Mouse (Mus musculus) liver, embryonic 11.5 days (tissue): ENCODE results near the gene Fam161b. TPM values are rescaled to one million over a fixed set of nuclear protein-coding genes. Genes with fewer than 3 reads are reported as not detected.

Experiments
- ATAC-seq: fragments of 200-750 bp; cut with Nextera tagmentation; replicated peaks from 2 replicates; pipeline ENCODE4 v1.8.0; 2017; ENCODE audit warnings: moderate number of reproducible peaks, mild to moderate bottlenecking, moderate TSS enrichment, moderate library complexity; ENCODE audit not compliant: low FRiP score
- DNase-seq: peaks from one replicate; pipeline ENCODE4 v3.0.0-alpha.2; 2017; ENCODE audit warnings: low spot score
- H3K27ac ChIP-seq: fragments of 300-500 bp; sonication (generic); 2 replicates; pipeline ENCODE4 v1.5.1; 2014; ENCODE audit warnings: mild to moderate bottlenecking, low read depth, low read length, control low read depth
- H3K27me3 ChIP-seq: fragments of 300-500 bp; sonication (generic); replicated peaks from 2 replicates; pipeline ENCODE4 v1.6.1; 2014; ENCODE audit warnings: low read length, mixed read lengths; ENCODE audit not compliant: control insufficient read depth, insufficient read depth
- H3K36me3 ChIP-seq: fragments of 300-500 bp; sonication (generic); 2 replicates; pipeline ENCODE4 v1.6.1; 2014; ENCODE audit warnings: mild to moderate bottlenecking, low read length, moderate library complexity, mixed read lengths; ENCODE audit not compliant: control insufficient read depth, insufficient read depth
- H3K4me1 ChIP-seq: fragments of 300-500 bp; sonication (generic); replicated peaks from 2 replicates; pipeline ENCODE4 v1.6.1; 2014; ENCODE audit warnings: low read length, mixed read lengths; ENCODE audit not compliant: control insufficient read depth, insufficient read depth
- H3K4me2 ChIP-seq: fragments of 300-500 bp; sonication (generic); 2 replicates; pipeline ENCODE4 v1.6.1; 2014; ENCODE audit warnings: mild to moderate bottlenecking, control low read depth, moderate library complexity
- H3K4me3 ChIP-seq: fragments of 300-500 bp; sonication (generic); 2 replicates; pipeline ENCODE4 v1.5.1; 2014; ENCODE audit warnings: low read depth, low read length, control low read depth
- H3K9ac ChIP-seq: fragments of 300-500 bp; sonication (generic); 2 replicates; pipeline ENCODE4 v1.6.1; 2014; ENCODE audit warnings: low read depth, low read length, control low read depth
- H3K9me3 ChIP-seq: fragments of 300-500 bp; sonication (generic); 2 replicates; pipeline ENCODE4 v1.6.1; 2016; ENCODE audit warnings: low read length, inconsistent platforms, mixed read lengths; ENCODE audit not compliant: control insufficient read depth
- WGBS: fragments of 180-500 bp; shearing (Covaris S2); extraction: QIAGEN DNeasy Blood & Tissue Kit; methylation state at CpG from one replicate; pipeline ENCODE4 v1.1.7; 2014; 5-methylcytosine and 5-hydroxymethylcytosine counted together
- polyA plus RNA-seq: library from polyadenylated mRNA; unstranded; fragments of >200 nt; fragmentation: Nextera tagmentation; extraction: Ambion mirVana; gene quantifications from 2 replicates; pipeline ENCODE4 v1.2.1, GENCODE M21; 2014

The Fam161b gene
- 4.7 and 4.9 TPM in 2 replicates for polyA plus RNA-seq

- Histone ChIP-seq H3K4me1 (peaks cover 37% of the 10 kb centered on the region), H3K27me3 (no peaks in the 10 kb centered on the region), H3K9me3 (no peaks in the 10 kb centered on the region), H3K4me3 (peak within 1 kb of the TSS; percentile 95), H3K27ac (peak within 1 kb of the TSS; percentile 35; the same call in 1 of the 2 replicates), H3K9ac (peak within 1 kb of the TSS; percentile 79), H3K36me3 (peaks cover 1% of the 10 kb centered on the region; the same call in 1 of the 2 replicates), H3K4me2 (peak within 1 kb of the TSS; percentile 84)
- peak; percentile 94 for ATAC-seq
- WGBS = under 1% methylated on average over 51 of the region's 51 CpGs
- DNase-seq = peak; percentile 87
These were observed at the start of gene Fam161b, which contains the start of gene Coq6 for GRCm38 (mm10) chr12:84361555-84362489. Gene Fam161b, minus strand, starts transcription at chr12:84361833. Gene Coq6, plus strand, starts transcription at chr12:84361657.

- DNase-seq (peak; percentile 85), ATAC-seq (peak; percentile 94)
- Histone ChIP-seq H3K9me3 (no peaks in the 10 kb centered on the region), H3K4me1 (peaks cover 7% of the 10 kb centered on the region), H3K9ac (peak within 1 kb of the TSS; percentile 77), H3K27ac (peak within 1 kb of the TSS; percentile 33; the same call in 1 of the 2 replicates), H3K27me3 (peaks cover 4% of the 10 kb centered on the region; the same call in 1 of the 2 replicates), H3K4me3 (peak within 1 kb of the TSS; percentile 77), H3K36me3 (no peaks in the 10 kb centered on the region), H3K4me2 (peak within 1 kb of the TSS; percentile 84)
- 3% methylated on average over 53 of the region's 63 CpGs for WGBS
These were observed 47.3 kb upstream of the Fam161b start, which contains the start of the genes Entpd5 and Bbof1 for GRCm38 (mm10) chr12:84408819-84409507. Gene Entpd5, minus strand, starts transcription at chr12:84409029. Gene Bbof1, plus strand, starts transcription at chr12:84409071.

DNA sequence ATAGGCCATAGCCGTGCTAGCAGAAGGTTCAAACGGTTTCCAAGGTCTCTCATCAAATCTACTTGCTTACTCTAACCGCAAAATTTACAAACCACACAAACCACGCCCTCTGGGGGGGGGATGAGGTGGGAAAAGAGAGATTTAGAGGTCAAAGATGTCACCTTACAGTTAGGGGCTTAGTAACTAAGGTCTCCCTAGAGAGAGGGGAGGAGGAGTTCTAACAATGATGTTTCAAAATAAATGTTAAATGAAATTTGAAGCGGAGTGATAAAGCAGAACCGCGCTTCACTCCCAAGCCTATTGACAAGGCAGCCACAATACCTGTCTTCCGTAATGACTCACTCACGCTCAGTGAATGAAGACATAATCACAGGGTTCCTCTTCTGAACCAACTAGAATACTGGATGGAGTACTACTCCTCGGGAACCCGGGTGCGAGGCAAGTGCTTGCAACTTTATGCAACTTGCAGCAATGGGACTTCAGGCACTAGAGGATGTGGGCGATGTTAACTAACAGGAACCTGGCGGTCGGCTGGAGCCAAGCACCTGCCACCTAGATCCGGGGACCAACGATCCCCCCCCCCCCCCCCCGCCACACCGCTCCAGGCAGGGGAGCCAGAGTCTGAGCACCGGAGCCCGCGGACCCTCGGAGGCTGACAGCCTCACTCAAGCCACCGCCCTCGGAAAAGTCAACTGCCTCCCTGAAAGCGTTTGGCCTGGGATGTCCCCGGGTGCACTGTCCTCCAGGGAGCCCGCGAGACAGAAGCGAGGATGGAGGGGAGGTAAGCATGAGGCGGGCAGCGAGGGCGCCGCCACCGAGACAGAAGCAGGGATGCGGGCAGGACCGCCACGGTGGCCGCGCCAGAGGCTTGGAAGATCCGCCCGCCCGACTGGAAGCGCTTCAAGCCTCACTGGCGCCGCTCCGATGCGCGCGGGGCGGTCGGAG, 46.5 kb upstream of the Fam161b start:
- no peaks in the 10 kb centered on the region for H3K36me3 ChIP-seq
- peak; percentile 54 for DNase-seq
- 1% methylated on average over 49 of the region's 52 CpGs for WGBS

DNA sequence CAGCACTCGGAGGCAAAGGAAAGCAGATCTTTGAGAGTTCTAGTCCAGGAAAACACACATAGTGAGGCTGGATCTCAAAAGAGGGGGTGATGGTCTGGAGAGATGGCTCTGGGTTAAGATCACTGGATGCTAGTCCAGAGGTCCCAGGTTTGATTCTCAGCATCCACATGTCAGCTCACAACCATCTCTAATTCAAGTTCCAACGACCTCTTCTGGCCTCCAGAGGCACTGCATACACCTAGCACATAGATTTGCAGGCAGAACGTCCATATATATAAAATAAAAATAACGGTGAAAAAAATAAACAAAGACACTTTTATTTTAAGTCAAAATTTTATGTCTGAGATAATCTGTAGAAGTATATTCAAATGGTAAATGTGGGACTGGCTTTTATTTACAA, 45.6 kb upstream of the Fam161b start:
- Histone ChIP-seq H3K9ac (no peak overlapping the region), H3K4me1 (peaks cover 7% of the 10 kb centered on the region), H3K4me3 (no peak overlapping the region), H3K9me3 (no peaks in the 10 kb centered on the region), H3K27ac (no peak overlapping the region), H3K27me3 (peaks cover 4% of the 10 kb centered on the region; the same call in 1 of the 2 replicates), H3K4me2 (no peak overlapping the region), H3K36me3 (no peaks in the 10 kb centered on the region)
- ATAC-seq (no peak), DNase-seq (no peak)
- WGBS = 49% methylated on average over 4 of the region's 4 CpGs

More for the DNA sequence above, 46.5 kb upstream of the Fam161b start:
- Histone ChIP-seq H3K27ac (peak overlapping the region; percentile 33; the same call in 1 of the 2 replicates), H3K4me3 (peak overlapping the region; percentile 77), H3K9ac (peak overlapping the region; percentile 77), H3K4me1 (peaks cover 7% of the 10 kb centered on the region), H3K27me3 (peaks cover 4% of the 10 kb centered on the region; the same call in 1 of the 2 replicates), H3K4me2 (peak overlapping the region; percentile 84), H3K9me3 (no peaks in the 10 kb centered on the region)
- peak; percentile 64 for ATAC-seq

DNA sequence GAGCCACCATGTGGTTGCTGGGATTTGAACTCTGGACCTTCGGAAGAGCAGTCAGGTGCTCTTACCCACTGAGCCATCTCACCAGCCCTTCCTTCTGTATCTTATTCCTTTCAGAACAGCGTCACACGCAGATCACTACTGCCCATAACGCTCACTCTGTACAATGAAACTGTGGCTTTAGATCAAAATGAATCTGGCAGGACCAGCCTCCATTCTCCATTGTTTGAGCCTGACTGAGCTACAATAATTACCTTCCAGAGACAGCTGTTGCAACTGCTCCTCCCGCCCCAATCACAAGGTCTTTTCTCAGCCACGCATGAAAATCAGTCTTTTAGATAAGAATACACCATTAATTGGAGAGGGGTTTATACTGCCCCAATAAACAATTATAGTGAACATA, 42.9 kb upstream of the Fam161b start:
- no peak for ATAC-seq
- Histone ChIP-seq H3K27ac (no peak overlapping the region), H3K27me3 (peaks cover 3% of the 10 kb centered on the region; the same call in 1 of the 2 replicates), H3K4me2 (no peak overlapping the region), H3K9me3 (no peaks in the 10 kb centered on the region), H3K4me1 (peaks cover 13% of the 10 kb centered on the region), H3K9ac (no peak overlapping the region), H3K4me3 (no peak overlapping the region), H3K36me3 (no peaks in the 10 kb centered on the region)
- no peak for DNase-seq
- 88% methylated on average over 6 of the region's 6 CpGs for WGBS

DNA sequence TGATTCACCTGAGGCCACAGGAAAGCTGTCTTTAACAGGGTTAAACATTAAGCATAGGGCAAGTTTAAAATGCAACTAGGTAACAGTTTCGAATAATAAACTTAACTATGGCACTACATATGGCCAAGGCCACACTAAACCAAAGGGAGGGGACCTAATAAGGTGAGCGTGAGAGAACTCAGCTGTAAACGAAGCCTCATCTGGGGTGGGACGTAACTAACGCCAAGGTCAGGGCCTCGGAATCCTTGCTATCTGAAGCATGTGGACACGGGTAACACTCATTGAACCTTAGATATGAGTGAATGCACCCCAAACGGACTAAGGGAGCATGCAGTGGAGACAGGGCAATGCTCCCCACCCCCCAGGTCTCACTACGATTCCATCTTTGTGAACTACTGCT, 41.3 kb upstream of the Fam161b start:
- no peak overlapping the region for H3K4me3 ChIP-seq
- H3K9me3 ChIP-seq = no peaks in the 10 kb centered on the region
- H3K27ac ChIP-seq = no peak overlapping the region
- no peak overlapping the region for H3K9ac ChIP-seq
- no peak for ATAC-seq
- no peaks in the 10 kb centered on the region for H3K36me3 ChIP-seq
- H3K4me2 ChIP-seq = no peak overlapping the region
- 62% methylated on average over 9 of the region's 9 CpGs for WGBS
- H3K4me1 ChIP-seq = peaks cover 12% of the 10 kb centered on the region
- H3K27me3 ChIP-seq = no peaks in the 10 kb centered on the region
- DNase-seq = no peak

- Histone ChIP-seq H3K9me3 (no peaks in the 10 kb centered on the region), H3K9ac (no peak overlapping the region), H3K36me3 (no peaks in the 10 kb centered on the region), H3K4me1 (peaks cover 9% of the 10 kb centered on the region; the same call in 1 of the 2 replicates), H3K4me2 (peak overlapping the region; percentile 8; the same call in 1 of the 2 replicates), H3K27ac (peak overlapping the region; percentile 59; the same call in 1 of the 2 replicates), H3K27me3 (no peaks in the 10 kb centered on the region), H3K4me3 (no peak overlapping the region)
- DNase-seq (no peak), ATAC-seq (no peak)
- 71% methylated on average over 3 of the region's 3 CpGs for WGBS
These were observed 39.0 kb upstream of the Fam161b start for GRCm38 (mm10) chr12:84400653-84401052.
